Mouse (Mus musculus) myocyte (in vitro differentiated cells): ENCODE measurements around the gene Rab40b.
A peak's percentile ranks its signal among the peaks of the same experiment; 100 is the strongest.

Experiments
- CEBPB ChIP-seq: IDR thresholded peaks from 2 replicates; pipeline ENCODE4 v1.6.1; 2011; ENCODE audit warnings: mild to moderate bottlenecking, moderate library complexity; ENCODE audit not compliant: poor library complexity, insufficient read depth, severe bottlenecking
- E2F4 ChIP-seq: IDR thresholded peaks from one replicate; pipeline ENCODE4 v1.6.1; 2011; ENCODE audit warnings: mild to moderate bottlenecking, control low read depth, moderate library complexity; ENCODE audit not compliant: insufficient read depth
- MAX ChIP-seq: IDR thresholded peaks from one replicate; pipeline ENCODE4 v1.6.1; 2011; ENCODE audit warnings: low read depth, mild to moderate bottlenecking, control low read depth
- MYOD1 ChIP-seq, 3 experiments: IDR thresholded peaks; one replicate each; pipeline ENCODE4 v1.6.1; 2011; ENCODE audit warnings: control low read depth in 2 of 3, low read depth in 2 of 3, mild to moderate bottlenecking in 2 of 3, moderate library complexity in 1 of 3; ENCODE audit not compliant: insufficient read length in 2 of 3, control insufficient read depth in 1 of 3
- MYOG ChIP-seq, 3 experiments: IDR thresholded peaks; one replicate each; pipeline ENCODE4 v1.6.1; 2011; ENCODE audit warnings: control low read depth in 2 of 3, low read depth in 2 of 3, mild to moderate bottlenecking in 2 of 3; ENCODE audit not compliant: insufficient read length in 2 of 3, control insufficient read depth in 1 of 3, insufficient read depth in 1 of 3
- POLR2A ChIP-seq: IDR thresholded peaks from one replicate; pipeline ENCODE4 v1.6.1; 2011; ENCODE audit warnings: low read depth, mild to moderate bottlenecking, control low read depth, moderate library complexity; ENCODE audit not compliant: insufficient read length
- POLR2AphosphoS2 ChIP-seq: IDR thresholded peaks from one replicate; pipeline ENCODE4 v1.6.1; 2011; ENCODE audit warnings: low read depth, control low read depth; ENCODE audit not compliant: insufficient read length
- REST ChIP-seq: IDR thresholded peaks from one replicate; pipeline ENCODE4 v1.6.1; 2011; ENCODE audit warnings: mild to moderate bottlenecking, control low read depth, moderate library complexity; ENCODE audit not compliant: insufficient read depth, insufficient read length
- SRF ChIP-seq: IDR thresholded peaks from one replicate; pipeline ENCODE4 v1.6.1; 2011; ENCODE audit warnings: low read depth; ENCODE audit not compliant: control insufficient read depth, insufficient read length
- TCF12 ChIP-seq: IDR thresholded peaks from one replicate; pipeline ENCODE4 v1.6.1; 2011; ENCODE audit warnings: mild to moderate bottlenecking, control low read depth; ENCODE audit not compliant: poor library complexity, insufficient read depth, severe bottlenecking
- TCF3 ChIP-seq: IDR thresholded peaks from one replicate; pipeline ENCODE4 v1.6.1; 2011; ENCODE audit warnings: low read depth, control low read depth; ENCODE audit not compliant: insufficient read length
- USF1 ChIP-seq: IDR thresholded peaks from one replicate; pipeline ENCODE4 v1.6.1; 2011; ENCODE audit warnings: low read depth, mild to moderate bottlenecking, control low read depth, moderate library complexity

DNA sequence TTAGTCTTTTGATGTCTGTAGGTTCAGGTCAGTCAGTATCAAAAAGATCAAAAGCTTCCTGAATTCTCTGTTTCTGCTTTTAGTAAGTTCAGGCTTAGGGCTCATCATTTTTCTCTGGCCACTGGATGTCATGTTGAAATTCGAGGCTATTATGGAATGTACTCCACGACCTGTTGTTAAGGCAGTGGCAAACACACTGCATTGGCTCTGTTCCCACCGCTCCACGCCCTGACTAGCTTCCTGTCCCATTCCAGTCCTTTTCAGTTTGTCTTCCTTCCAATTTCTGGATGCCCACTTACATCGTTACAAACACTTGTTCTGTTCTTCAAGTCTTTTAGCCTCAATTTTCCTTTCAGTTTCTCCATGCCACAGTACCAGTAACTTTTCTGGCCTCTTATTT is 27.3 kb upstream of the Rab40b start:
- TF ChIP-seq POLR2A (no peak), POLR2AphosphoS2 (no peak), TCF12 (no peak), TCF3 (no peak), E2F4 (no peak), MAX (no peak), CEBPB (no peak), MYOD1 (IDR thresholded peaks at IDR 0.05; ENCODE audit: control insufficient read depth in 1 of 3, insufficient read length in 2 of 3, low read depth in 2 of 3) (peak in 1 of 3 experiments; percentile 40), REST (no peak), MYOG (IDR thresholded peaks at IDR 0.05; ENCODE audit: control insufficient read depth in 1 of 3, insufficient read depth in 1 of 3, insufficient read length in 2 of 3, low read depth in 2 of 3) (no peak), USF1 (no peak), SRF (no peak)
